Mouse (Mus musculus) heart, embryonic 10.5 days (tissue): ENCODE measurements around the gene Irf4. TPM values are rescaled to one million over a fixed set of nuclear protein-coding genes. Genes with fewer than 3 reads are reported as not detected.
A peak's percentile ranks its signal among the peaks of the same experiment; 100 is the strongest.

Source experiments
- DNase-seq: peaks from one replicate; pipeline ENCODE4 v3.0.0-alpha.2; 2017; ENCODE audit warnings: low spot score
- H3K27ac ChIP-seq: fragments of 300-500 bp; sonication (generic); 2 replicates; pipeline ENCODE4 v1.5.1; 2016; ENCODE audit warnings: mild to moderate bottlenecking
- H3K27me3 ChIP-seq: fragments of 300-500 bp; sonication (generic); 2 replicates; pipeline ENCODE4 v1.6.1; 2016; ENCODE audit warnings: mild to moderate bottlenecking; ENCODE audit not compliant: poor library complexity, insufficient read depth, severe bottlenecking
- H3K36me3 ChIP-seq: fragments of 300-500 bp; sonication (generic); 2 replicates; pipeline ENCODE4 v1.6.1; 2016; ENCODE audit warnings: mild to moderate bottlenecking, moderate library complexity
- H3K4me1 ChIP-seq: fragments of 300-500 bp; sonication (generic); 2 replicates; pipeline ENCODE4 v1.6.1; 2016; ENCODE audit warnings: mild to moderate bottlenecking
- H3K4me3 ChIP-seq: fragments of 300-500 bp; sonication (generic); 2 replicates; pipeline ENCODE4 v1.5.1; 2016; ENCODE audit warnings: mild to moderate bottlenecking, moderate library complexity
- H3K9me3 ChIP-seq: fragments of 300-500 bp; sonication (generic); 2 replicates; pipeline ENCODE4 v1.6.1; 2016; ENCODE audit warnings: mild to moderate bottlenecking, moderate library complexity
- WGBS: fragments of 180-500 bp; shearing (Covaris S2); methylation state at CpG from one replicate; pipeline ENCODE4 v1.1.7; 2016; 5-methylcytosine and 5-hydroxymethylcytosine counted together
- polyA plus RNA-seq: library from polyadenylated mRNA; unstranded; fragments of >200 nt; fragmentation: Nextera tagmentation; extraction: Ambion mirVana; gene quantifications from 2 replicates; pipeline ENCODE4 v1.2.1, GENCODE M21; 2016

Irf4 gene
- polyA plus RNA-seq, 1 experiment from 2014 or later: 0.15 TPM

- no peaks in the 10 kb centered on the region for H3K36me3 ChIP-seq
- no peak overlapping the region for H3K4me3 ChIP-seq
- H3K27ac ChIP-seq: peak overlapping the region; percentile 78; the same call in 1 of the 2 replicates
- H3K4me1 ChIP-seq: peaks cover 49% of the 10 kb centered on the region
- 25% methylated on average over 2 of the region's 2 CpGs for WGBS
- H3K27me3 ChIP-seq: no peaks in the 10 kb centered on the region
- no peaks in the 10 kb centered on the region for H3K9me3 ChIP-seq
- DNase-seq: no peak
These were observed 32.9 kb downstream of the Irf4 start for GRCm38 (mm10) chr13:30781905-30782304.

GRCm38 (mm10) chr13:30782419-30782818, 33.4 kb downstream of the Irf4 start:
- Histone ChIP-seq H3K9me3 (no peaks in the 10 kb centered on the region), H3K4me3 (no peak overlapping the region), H3K4me1 (peaks cover 54% of the 10 kb centered on the region), H3K27me3 (no peaks in the 10 kb centered on the region), H3K27ac (peak overlapping the region; percentile 78; the same call in 1 of the 2 replicates), H3K36me3 (no peaks in the 10 kb centered on the region)
- DNase-seq: no peak
- 39% methylated on average over 8 of the region's 8 CpGs for WGBS

- Histone ChIP-seq H3K4me1 (peaks cover 49% of the 10 kb centered on the region), H3K4me3 (no peak overlapping the region), H3K9me3 (no peaks in the 10 kb centered on the region), H3K27me3 (no peaks in the 10 kb centered on the region), H3K27ac (no peak overlapping the region; the same call in 1 of the 2 replicates), H3K36me3 (no peaks in the 10 kb centered on the region)
- WGBS: 81% methylated on average over 4 of the region's 4 CpGs
- no peak for DNase-seq
These were observed 36.5 kb downstream of the Irf4 start for GRCm38 (mm10) chr13:30785423-30786040.

- Histone ChIP-seq H3K4me3 (no peak overlapping the region), H3K27ac (0 out of 2 replicates have a peak overlapping the region, but pooled peaks have one; percentile 43)
- 56% methylated on average over 5 of the region's 5 CpGs for WGBS
These were observed 37.4 kb downstream of the Irf4 start for GRCm38 (mm10) chr13:30786235-30787035.

GRCm38 (mm10) chr13:30787036-30787320, 38.0 kb downstream of the Irf4 start:
- H3K4me1 ChIP-seq: peaks cover 38% of the 10 kb centered on the region
- DNase-seq: no peak
- WGBS: 63% methylated on average over 2 of the region's 2 CpGs
- no peaks in the 10 kb centered on the region for H3K9me3 ChIP-seq
- H3K36me3 ChIP-seq: no peaks in the 10 kb centered on the region
- H3K27ac ChIP-seq: peak overlapping the region; percentile 43; the same call in 1 of the 2 replicates
- H3K27me3 ChIP-seq: no peaks in the 10 kb centered on the region
- H3K4me3 ChIP-seq: no peak overlapping the region

More at GRCm38 (mm10) chr13:30786235-30787035, 37.4 kb downstream of the Irf4 start:
- Histone ChIP-seq H3K4me1 (peaks cover 43% of the 10 kb centered on the region), H3K36me3 (no peaks in the 10 kb centered on the region), H3K27me3 (no peaks in the 10 kb centered on the region), H3K9me3 (no peaks in the 10 kb centered on the region)
- DNase-seq: no peak

GRCm38 (mm10) chr13:30787556-30787955, 38.5 kb downstream of the Irf4 start:
- H3K36me3 ChIP-seq: no peaks in the 10 kb centered on the region
- no peaks in the 10 kb centered on the region for H3K9me3 ChIP-seq
- 77% methylated on average over 2 of the region's 2 CpGs for WGBS

GRCm38 (mm10) chr13:30787960-30788359, 38.9 kb downstream of the Irf4 start:
- Histone ChIP-seq H3K9me3 (no peaks in the 10 kb centered on the region), H3K36me3 (no peaks in the 10 kb centered on the region), H3K27ac (no peak overlapping the region), H3K27me3 (no peaks in the 10 kb centered on the region), H3K4me3 (no peak overlapping the region), H3K4me1 (peaks cover 28% of the 10 kb centered on the region)
- no peak for DNase-seq
- 92% methylated on average over 4 of the region's 4 CpGs for WGBS

More at GRCm38 (mm10) chr13:30787556-30787955, 38.5 kb downstream of the Irf4 start:
- H3K27me3 ChIP-seq: no peaks in the 10 kb centered on the region
- no peak for DNase-seq
- H3K4me1 ChIP-seq: peaks cover 32% of the 10 kb centered on the region
- H3K4me3 ChIP-seq: no peak overlapping the region
- no peak overlapping the region for H3K27ac ChIP-seq

- 78% methylated on average over 3 of the region's 3 CpGs for WGBS
- no peak for DNase-seq
- Histone ChIP-seq H3K27ac (no peak overlapping the region), H3K36me3 (no peaks in the 10 kb centered on the region), H3K4me3 (no peak overlapping the region), H3K9me3 (no peaks in the 10 kb centered on the region), H3K4me1 (peaks cover 27% of the 10 kb centered on the region), H3K27me3 (peaks cover 2% of the 10 kb centered on the region; the same call in 1 of the 2 replicates)
These were observed 39.4 kb downstream of the Irf4 start for GRCm38 (mm10) chr13:30788421-30788820.

GRCm38 (mm10) chr13:30790016-30790415, 41.0 kb downstream of the Irf4 start:
- no peak for DNase-seq
- H3K27me3 ChIP-seq: peaks cover 3% of the 10 kb centered on the region; the same call in 1 of the 2 replicates
- 75% methylated on average over 5 of the region's 5 CpGs for WGBS

GRCm38 (mm10) chr13:30792308-30792707, 43.3 kb downstream of the Irf4 start:
- DNase-seq: no peak
- Histone ChIP-seq H3K27me3 (peaks cover 3% of the 10 kb centered on the region; the same call in 1 of the 2 replicates), H3K9me3 (no peaks in the 10 kb centered on the region), H3K4me1 (peaks cover under 1% of the 10 kb centered on the region; the same call in 1 of the 2 replicates), H3K27ac (no peak overlapping the region), H3K36me3 (no peaks in the 10 kb centered on the region), H3K4me3 (no peak overlapping the region)
- 59% methylated on average over 9 of the region's 9 CpGs for WGBS

More at GRCm38 (mm10) chr13:30790016-30790415, 41.0 kb downstream of the Irf4 start:
- Histone ChIP-seq H3K27ac (no peak overlapping the region), H3K4me1 (peaks cover 24% of the 10 kb centered on the region), H3K9me3 (no peaks in the 10 kb centered on the region), H3K36me3 (no peaks in the 10 kb centered on the region), H3K4me3 (no peak overlapping the region)

- no peak overlapping the region for H3K27ac ChIP-seq
- peaks cover 3% of the 10 kb centered on the region; the same call in 1 of the 2 replicates for H3K27me3 ChIP-seq
- H3K36me3 ChIP-seq: no peaks in the 10 kb centered on the region
- no peaks in the 10 kb centered on the region for H3K4me1 ChIP-seq
- DNase-seq: no peak
- WGBS: 52% methylated on average over 3 of the region's 3 CpGs
- H3K9me3 ChIP-seq: no peaks in the 10 kb centered on the region
- H3K4me3 ChIP-seq: no peak overlapping the region
These were observed 43.7 kb downstream of the Irf4 start for GRCm38 (mm10) chr13:30792741-30793140.

- H3K36me3 ChIP-seq: no peaks in the 10 kb centered on the region
- H3K27me3 ChIP-seq: peaks cover 3% of the 10 kb centered on the region; the same call in 1 of the 2 replicates
- H3K9me3 ChIP-seq: no peaks in the 10 kb centered on the region
- H3K4me3 ChIP-seq: no peak overlapping the region
- 84% methylated on average over 4 of the region's 4 CpGs for WGBS
- no peak overlapping the region for H3K27ac ChIP-seq
- no peaks in the 10 kb centered on the region for H3K4me1 ChIP-seq
- DNase-seq: no peak
These were observed 44.2 kb downstream of the Irf4 start for GRCm38 (mm10) chr13:30793196-30793595.

GRCm38 (mm10) chr13:30793616-30794015, 44.6 kb downstream of the Irf4 start:
- Histone ChIP-seq H3K27me3 (peaks cover 3% of the 10 kb centered on the region; the same call in 1 of the 2 replicates), H3K4me1 (no peaks in the 10 kb centered on the region), H3K27ac (no peak overlapping the region), H3K36me3 (no peaks in the 10 kb centered on the region), H3K9me3 (no peaks in the 10 kb centered on the region), H3K4me3 (no peak overlapping the region)
- WGBS: 80% methylated on average over 5 of the region's 5 CpGs
- no peak for DNase-seq
